Mouse (Mus musculus) cerebellum, adult 11-12 months (tissue): ENCODE data around the gene Olfr446.

Experiments used
- DNase-seq: peaks from one replicate; pipeline ENCODE4 v3.0.0; 2022

Gene Olfr446

DNA sequence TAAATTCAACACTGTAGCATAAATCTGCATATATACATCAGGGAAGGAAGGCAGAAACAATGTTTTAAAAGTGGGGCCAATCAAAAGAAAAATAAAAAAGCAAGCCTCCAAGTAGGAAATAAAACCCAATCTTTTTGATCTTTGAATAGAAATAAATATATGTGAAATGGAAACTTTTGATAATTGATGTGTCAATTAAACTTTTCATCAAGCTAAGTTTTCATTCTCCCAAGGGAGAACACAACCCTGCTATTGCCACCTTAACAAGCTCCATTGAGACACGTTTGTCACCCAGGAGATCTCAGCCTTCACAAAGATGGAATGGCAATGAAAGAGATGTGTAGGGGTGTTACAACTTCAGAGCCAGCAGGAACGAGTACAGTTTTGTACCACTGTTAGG, at the start of gene Olfr446:
Gene Olfr446 (plus strand): TSS at position 301 of the 400 bp plus-strand sequence.
- no peak for DNase-seq

DNA sequence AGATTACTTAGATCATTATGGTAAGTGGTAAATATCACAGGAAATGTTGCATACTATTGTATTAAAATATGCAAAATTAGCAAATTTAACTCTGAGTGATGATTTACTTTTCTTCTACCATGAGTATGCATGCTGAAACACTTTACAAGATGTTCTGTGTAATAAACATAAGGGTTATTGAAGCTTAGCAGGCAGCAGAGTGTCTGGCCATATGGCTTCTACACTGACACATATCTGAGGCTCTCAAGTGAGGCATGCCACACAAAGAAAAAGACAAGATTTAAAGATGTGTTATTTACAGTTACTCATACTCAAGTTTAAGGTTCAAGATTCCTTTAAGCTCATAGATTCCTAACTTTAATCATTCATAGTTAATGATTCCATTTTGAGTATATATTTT, 44.9 kb upstream of the Olfr446 start:
- DNase-seq: no peak

DNA sequence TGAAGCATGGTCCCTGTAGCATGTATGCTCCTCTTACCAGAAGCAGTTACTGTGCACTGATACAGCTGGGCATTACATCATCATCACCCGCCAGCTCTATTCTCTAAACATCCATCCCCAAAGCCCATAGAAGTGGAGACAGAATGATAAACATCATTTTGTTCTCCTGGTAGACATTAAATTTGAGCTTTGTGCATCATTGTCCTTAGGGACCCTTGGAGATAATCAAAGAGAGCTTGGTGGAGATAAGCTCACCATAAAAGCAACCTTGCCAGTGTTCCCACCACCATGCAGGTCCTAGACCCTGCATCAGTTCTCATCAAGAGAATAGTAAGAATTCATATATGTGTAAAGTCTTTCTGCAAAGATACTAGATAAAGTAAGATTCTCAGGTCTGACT, 31.0 kb upstream of the Olfr446 start, which contains the start of gene Olfr448:
Gene Olfr448 (plus strand): TSS at position 301 of the 400 bp plus-strand sequence.
- no peak for DNase-seq

DNA sequence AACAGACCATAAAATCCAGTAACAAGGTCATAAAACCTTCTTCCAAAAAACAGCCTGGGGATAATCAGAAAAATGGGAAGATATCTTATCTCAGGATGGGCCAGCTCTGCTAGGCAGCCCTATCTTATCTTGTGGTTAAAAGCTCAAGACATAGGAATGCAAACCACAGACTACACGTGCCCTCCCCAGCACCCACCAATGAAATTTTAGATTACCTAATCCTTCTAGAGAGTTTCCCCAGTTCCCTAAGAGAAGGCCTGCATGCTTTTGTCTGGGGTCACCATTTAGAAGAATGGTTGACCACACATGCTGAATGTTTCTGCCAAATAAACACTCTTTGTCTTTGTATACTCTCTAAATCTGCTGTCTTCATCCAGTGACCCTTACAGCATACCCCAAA, 20.8 kb upstream of the Olfr446 start:
- DNase-seq: no peak

DNA sequence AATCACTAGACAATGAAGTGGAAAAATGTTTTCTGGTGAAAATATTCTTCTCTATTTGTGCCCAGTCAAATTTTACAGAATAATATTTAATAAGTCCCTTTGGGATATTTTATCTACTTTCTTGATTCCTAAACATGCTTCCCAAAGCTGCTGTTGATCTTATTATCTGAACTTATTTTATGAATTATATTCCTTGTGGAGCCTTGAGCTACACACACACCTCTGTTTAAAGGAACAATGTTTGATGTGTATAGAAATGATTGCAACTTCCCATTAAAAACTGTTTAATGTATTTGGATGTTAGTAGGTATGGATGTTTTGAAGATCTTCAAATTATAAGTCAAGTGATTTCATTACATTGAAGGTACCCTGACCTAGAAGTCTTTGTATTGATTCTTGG, 12.6 kb upstream of the Olfr446 start, which contains the start of gene Olfr447:
Gene Olfr447 (plus strand): TSS at position 301 of the 400 bp plus-strand sequence.
- DNase-seq: no peak

DNA sequence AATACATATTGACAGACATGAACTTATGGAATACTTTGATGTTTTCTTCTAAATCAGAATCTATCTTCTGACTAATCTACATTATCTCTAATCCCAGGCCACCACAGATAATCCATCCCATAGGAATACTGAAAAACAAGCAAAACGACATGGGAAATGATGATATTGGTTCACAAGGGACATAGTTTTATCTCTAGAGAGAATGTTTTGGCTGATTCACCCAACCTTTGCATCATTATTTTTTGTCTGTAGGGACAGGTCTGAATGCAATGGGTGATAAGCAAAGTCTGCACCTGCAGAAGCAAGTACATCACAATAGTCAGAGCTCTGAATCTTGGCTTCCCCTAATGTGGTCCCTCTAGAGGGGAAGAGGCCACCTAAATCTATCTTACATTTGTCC, 27.6 kb downstream of the Olfr446 start, which contains the start of gene Olfr444:
Gene Olfr444 (plus strand): TSS at position 301 of the 400 bp plus-strand sequence.
- DNase-seq: no peak

DNA sequence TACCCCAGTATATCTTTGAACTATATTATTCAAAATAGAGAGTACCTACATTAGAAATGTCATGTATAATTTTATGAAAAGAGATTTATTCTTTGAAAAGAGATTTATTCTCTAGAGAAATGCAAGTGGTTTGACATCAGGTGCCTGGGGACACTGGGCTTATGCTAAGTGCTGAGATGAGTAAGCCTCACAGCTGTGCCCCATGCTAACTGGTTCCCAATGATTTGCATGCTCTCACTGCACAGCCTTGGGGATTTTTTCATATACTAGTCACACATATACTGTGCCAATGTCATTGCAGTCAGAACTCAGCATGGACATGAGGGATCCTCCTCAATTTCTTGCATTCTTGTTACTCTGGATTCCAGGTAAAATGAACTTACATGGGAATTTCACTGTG, 59.2 kb downstream of the Olfr446 start:
- no peak for DNase-seq
